Mouse (Mus musculus) limb, embryonic 15.5 days (tissue): ENCODE measurements at regions not wholly inside any gene's neighbourhood (a gene's known extent, or its start where the extent isn't known, plus 50 kb on each side); places are given as distances from the start of the nearest gene placed in this dataset.

Experiments
- ATAC-seq: fragments of 200-750 bp; cut with Nextera tagmentation; 2 replicates; pipeline ENCODE4 v1.8.0; 2017; ENCODE audit warnings: low read depth, moderate TSS enrichment; ENCODE audit not compliant: insufficient number of reproducible peaks, low FRiP score, low TSS enrichment
- H3K27ac ChIP-seq: fragments of 300-500 bp; sonication (generic); 2 replicates; pipeline ENCODE4 v1.5.1; 2015; ENCODE audit warnings: moderate library complexity, mild to moderate bottlenecking, inconsistent platforms
- H3K27me3 ChIP-seq: fragments of 300-500 bp; sonication (generic); 2 replicates; pipeline ENCODE4 v1.6.1; 2015; ENCODE audit warnings: inconsistent platforms
- H3K36me3 ChIP-seq: fragments of 300-500 bp; sonication (generic); 2 replicates; pipeline ENCODE4 v1.6.1; 2015; ENCODE audit warnings: inconsistent platforms
- H3K4me1 ChIP-seq: fragments of 300-500 bp; sonication (generic); 2 replicates; pipeline ENCODE4 v1.6.1; 2015; ENCODE audit warnings: inconsistent platforms
- H3K4me2 ChIP-seq: fragments of 300-500 bp; sonication (generic); 2 replicates; pipeline ENCODE4 v1.6.1; 2015; ENCODE audit warnings: mild to moderate bottlenecking, inconsistent platforms
- H3K4me3 ChIP-seq: fragments of 300-500 bp; sonication (generic); 2 replicates; pipeline ENCODE4 v1.5.1; 2015; ENCODE audit warnings: mild to moderate bottlenecking, inconsistent platforms
- H3K9ac ChIP-seq: fragments of 300-500 bp; sonication (generic); 2 replicates; pipeline ENCODE4 v1.6.1; 2015; ENCODE audit warnings: inconsistent platforms
- H3K9me3 ChIP-seq: fragments of 300-500 bp; sonication (generic); 2 replicates; pipeline ENCODE4 v1.6.1; 2016; ENCODE audit warnings: inconsistent platforms
- WGBS: fragments of 180-500 bp; shearing (Covaris S2); methylation state at CpG from one replicate; pipeline ENCODE4 v1.1.7; 2015; 5-methylcytosine and 5-hydroxymethylcytosine counted together

DNA sequence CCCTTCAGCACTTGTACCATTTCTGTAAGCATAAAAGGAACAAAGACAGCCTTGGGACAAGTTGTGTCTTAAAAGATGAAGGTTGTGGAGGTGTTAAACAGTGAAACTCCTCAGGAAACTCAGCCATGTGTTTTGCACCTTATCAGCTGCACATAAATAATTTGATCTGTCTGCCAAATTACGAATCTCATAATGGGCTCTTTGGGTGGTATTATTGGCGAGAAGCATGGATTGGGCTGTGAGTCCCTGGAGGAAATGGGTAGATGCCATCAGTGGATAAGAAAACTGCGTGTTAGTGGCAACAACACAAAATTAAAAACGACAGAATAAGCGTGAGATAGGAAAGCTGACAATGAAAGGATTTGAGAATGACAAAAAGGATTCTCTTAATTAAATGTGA is 165.4 kb upstream of the Clec14a start:
- Histone ChIP-seq H3K4me2 (no peak overlapping the region), H3K27me3 (no peaks in the 10 kb centered on the region), H3K9me3 (no peaks in the 10 kb centered on the region), H3K36me3 (no peaks in the 10 kb centered on the region), H3K4me1 (no peaks in the 10 kb centered on the region), H3K27ac (no peak overlapping the region), H3K9ac (no peak overlapping the region), H3K4me3 (no peak overlapping the region)
- ATAC-seq: no peak
- whole genome bisulfite sequencing: 64% methylated on average over 5 of the region's 5 CpGs

DNA sequence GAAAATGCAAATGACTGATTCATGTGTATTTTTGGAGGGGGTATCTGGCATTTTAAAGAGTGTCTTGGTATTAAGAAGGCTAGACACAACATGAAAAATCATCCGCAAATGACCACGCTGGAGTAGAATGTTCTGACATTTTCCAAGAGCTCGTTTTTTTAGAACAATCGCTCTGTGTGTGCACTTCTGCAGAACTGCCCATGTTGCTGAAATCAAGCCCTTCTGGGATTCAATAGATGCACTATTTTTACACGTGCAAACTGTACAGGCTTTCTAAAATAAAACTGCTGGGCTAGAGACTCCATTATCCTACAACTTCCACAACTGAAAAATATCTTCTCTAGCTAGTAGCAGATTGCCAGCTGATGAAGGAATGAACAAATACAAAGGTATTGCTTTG is 160.8 kb upstream of the Clec14a start:
- H3K4me3 ChIP-seq: no peak overlapping the region
- H3K36me3 ChIP-seq: no peaks in the 10 kb centered on the region
- WGBS: 47% methylated on average over 5 of the region's 5 CpGs
- H3K27ac ChIP-seq: peak overlapping the region; percentile 7; the same call in 1 of the 2 replicates
- H3K27me3 ChIP-seq: no peaks in the 10 kb centered on the region
- no peaks in the 10 kb centered on the region for H3K9me3 ChIP-seq
- H3K9ac ChIP-seq: no peak overlapping the region
- peaks cover 5% of the 10 kb centered on the region for H3K4me1 ChIP-seq
- no peak overlapping the region for H3K4me2 ChIP-seq
- ATAC-seq: no peak

DNA sequence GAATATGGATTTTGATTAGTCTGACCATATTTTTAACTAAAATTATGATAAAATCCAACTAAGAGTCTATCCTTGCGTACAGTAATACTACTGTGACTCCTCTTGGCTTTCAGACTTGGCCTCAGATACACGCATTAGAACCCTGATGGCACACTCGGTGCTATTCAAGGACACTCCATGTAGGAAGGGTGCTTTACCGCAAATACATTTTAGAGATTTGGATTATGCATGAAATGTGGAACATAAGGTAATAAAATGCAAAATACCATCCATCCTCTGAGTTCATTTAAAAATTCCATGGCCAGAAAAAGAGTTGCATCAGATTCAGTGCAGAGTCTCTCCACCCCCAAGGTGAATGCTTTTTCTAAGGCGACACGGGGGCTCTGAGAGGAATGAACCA is 157.7 kb upstream of the Clec14a start:
- no peak for ATAC-seq
- H3K9ac ChIP-seq: no peak overlapping the region
- H3K4me2 ChIP-seq: no peak overlapping the region
- H3K27me3 ChIP-seq: no peaks in the 10 kb centered on the region
- H3K4me1 ChIP-seq: peaks cover 5% of the 10 kb centered on the region
- 75% methylated on average over 6 of the region's 6 CpGs for WGBS
- no peak overlapping the region for H3K27ac ChIP-seq
- no peaks in the 10 kb centered on the region for H3K36me3 ChIP-seq
- no peaks in the 10 kb centered on the region for H3K9me3 ChIP-seq
- no peak overlapping the region for H3K4me3 ChIP-seq

DNA sequence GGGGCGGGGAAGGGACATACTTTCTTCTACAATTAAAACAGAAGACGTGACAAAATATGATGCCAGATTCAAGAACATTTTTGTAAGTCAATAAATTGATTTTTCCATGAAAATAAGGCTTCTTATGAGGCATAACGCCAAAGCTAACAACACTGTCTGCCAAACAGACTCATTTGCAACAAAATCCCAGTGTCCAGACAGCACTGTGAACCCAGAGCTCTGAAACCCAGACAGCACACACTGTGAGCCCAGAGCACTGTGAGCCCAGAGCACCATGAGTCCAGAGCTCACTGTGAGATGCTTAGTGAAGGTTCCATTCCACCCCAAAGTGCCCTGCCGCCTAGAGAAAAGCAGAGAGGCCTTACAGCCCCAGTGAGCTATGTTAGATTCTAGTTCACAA is 156.9 kb upstream of the Clec14a start:
- Histone ChIP-seq H3K9ac (no peak overlapping the region), H3K27ac (peak overlapping the region; percentile 55; the same call in 1 of the 2 replicates), H3K4me3 (no peak overlapping the region), H3K4me2 (no peak overlapping the region), H3K9me3 (no peaks in the 10 kb centered on the region), H3K27me3 (no peaks in the 10 kb centered on the region), H3K4me1 (peaks cover 5% of the 10 kb centered on the region), H3K36me3 (no peaks in the 10 kb centered on the region)
- peak; percentile 72; the same call in 1 of the 2 replicates for ATAC-seq
- 51% methylated on average over 4 of the region's 4 CpGs for WGBS

DNA sequence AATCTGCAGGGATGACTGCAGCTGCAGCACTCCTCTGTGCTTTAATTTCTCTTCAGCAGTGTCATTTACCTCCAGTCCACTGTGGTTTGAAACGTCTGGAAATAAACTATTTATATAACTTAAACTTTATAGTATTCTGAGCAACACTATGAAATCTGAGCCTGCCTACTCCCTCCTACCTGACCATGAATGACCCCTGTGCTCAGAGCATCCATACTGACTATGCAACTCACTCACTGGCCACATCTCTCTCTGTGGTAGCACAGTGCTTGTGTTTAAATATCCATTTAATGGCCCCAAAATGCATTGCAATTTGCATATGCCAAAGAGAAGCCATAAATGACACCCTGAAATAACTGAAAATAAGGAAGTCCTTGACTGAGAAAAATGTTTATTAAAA is 154.5 kb upstream of the Clec14a start:
- WGBS: 8% methylated on average over 1 of the region's 1 CpGs
- Histone ChIP-seq H3K9ac (no peak overlapping the region), H3K36me3 (no peaks in the 10 kb centered on the region), H3K4me2 (no peak overlapping the region), H3K9me3 (no peaks in the 10 kb centered on the region), H3K4me1 (peaks cover 5% of the 10 kb centered on the region), H3K27ac (no peak overlapping the region), H3K4me3 (no peak overlapping the region), H3K27me3 (no peaks in the 10 kb centered on the region)
- no peak for ATAC-seq

DNA sequence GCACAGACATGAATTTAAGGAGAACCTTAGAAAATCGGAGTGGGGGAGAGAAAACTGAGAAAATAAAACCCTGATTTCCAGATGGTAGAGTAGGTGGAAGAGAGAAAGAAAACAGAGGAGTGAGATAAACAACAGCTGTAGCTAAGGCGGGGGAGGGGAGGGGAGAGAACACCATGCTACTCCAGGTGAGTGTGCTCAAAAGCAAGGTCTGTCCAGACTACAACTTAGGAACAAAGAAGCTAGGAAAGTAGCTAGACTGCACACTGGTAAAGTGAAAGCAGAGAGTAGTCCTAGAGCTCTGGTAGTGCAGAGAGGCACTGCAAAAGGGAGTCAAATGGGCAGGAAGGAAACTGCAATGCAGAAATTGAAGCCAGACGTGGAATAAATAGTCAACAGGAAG is 132.8 kb upstream of the Clec14a start:
- no peaks in the 10 kb centered on the region for H3K4me1 ChIP-seq
- no peak for ATAC-seq
- H3K9me3 ChIP-seq: no peaks in the 10 kb centered on the region
- H3K4me2 ChIP-seq: no peak overlapping the region
- no peaks in the 10 kb centered on the region for H3K36me3 ChIP-seq
- no peak overlapping the region for H3K4me3 ChIP-seq
- 36% methylated on average over 3 of the region's 3 CpGs for WGBS
- no peaks in the 10 kb centered on the region for H3K27me3 ChIP-seq
- H3K27ac ChIP-seq: no peak overlapping the region
- no peak overlapping the region for H3K9ac ChIP-seq

DNA sequence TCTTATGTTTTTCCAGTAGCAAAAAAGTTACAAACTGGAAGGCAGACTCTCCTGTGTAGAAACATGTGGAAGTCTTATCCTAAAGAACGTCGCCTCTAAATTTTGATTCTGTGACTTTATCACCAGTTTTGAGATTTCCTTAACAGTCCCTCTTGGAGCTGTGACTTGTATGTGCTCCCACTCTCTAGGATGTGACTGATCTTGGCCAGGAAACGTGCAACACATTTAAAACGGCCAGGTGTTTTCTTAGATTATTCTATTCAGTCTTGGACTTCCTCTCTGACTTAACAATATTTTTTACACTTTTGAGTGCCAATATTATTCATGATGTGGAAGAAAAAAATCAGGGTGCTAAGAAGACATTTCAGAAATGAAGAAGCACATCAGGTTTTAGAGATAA is 91.2 kb upstream of the Clec14a start:
- Histone ChIP-seq H3K27me3 (no peaks in the 10 kb centered on the region), H3K27ac (no peak overlapping the region), H3K9me3 (no peaks in the 10 kb centered on the region), H3K4me2 (no peak overlapping the region), H3K36me3 (no peaks in the 10 kb centered on the region), H3K4me1 (no peaks in the 10 kb centered on the region), H3K9ac (no peak overlapping the region), H3K4me3 (no peak overlapping the region)
- WGBS: 68% methylated on average over 4 of the region's 4 CpGs
- no peak for ATAC-seq

DNA sequence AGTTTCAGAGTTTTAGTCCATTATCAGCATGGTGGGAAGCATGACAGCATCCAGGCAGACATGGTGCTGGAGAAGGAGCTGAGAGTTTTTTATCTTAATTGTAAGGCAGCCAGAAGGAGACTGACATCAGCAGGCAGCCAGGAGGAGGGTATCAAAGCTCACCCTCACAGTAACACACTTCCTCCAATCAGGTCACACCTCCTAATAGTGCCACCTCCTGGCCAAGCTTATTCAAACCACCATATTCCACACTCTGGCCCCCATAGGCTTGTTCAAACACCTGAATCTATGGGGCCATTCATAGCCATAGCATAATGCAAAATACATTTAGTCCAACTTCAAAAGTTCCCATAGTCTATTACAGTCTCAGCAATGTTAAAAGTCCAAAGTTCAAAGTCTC is 65.1 kb upstream of the Clec14a start:
- H3K4me1 ChIP-seq: no peaks in the 10 kb centered on the region
- no peak overlapping the region for H3K4me2 ChIP-seq
- H3K9ac ChIP-seq: no peak overlapping the region
- no peak overlapping the region for H3K4me3 ChIP-seq
- no peaks in the 10 kb centered on the region for H3K9me3 ChIP-seq
- H3K27me3 ChIP-seq: no peaks in the 10 kb centered on the region
- ATAC-seq: no peak
- no peak overlapping the region for H3K27ac ChIP-seq
- H3K36me3 ChIP-seq: no peaks in the 10 kb centered on the region

DNA sequence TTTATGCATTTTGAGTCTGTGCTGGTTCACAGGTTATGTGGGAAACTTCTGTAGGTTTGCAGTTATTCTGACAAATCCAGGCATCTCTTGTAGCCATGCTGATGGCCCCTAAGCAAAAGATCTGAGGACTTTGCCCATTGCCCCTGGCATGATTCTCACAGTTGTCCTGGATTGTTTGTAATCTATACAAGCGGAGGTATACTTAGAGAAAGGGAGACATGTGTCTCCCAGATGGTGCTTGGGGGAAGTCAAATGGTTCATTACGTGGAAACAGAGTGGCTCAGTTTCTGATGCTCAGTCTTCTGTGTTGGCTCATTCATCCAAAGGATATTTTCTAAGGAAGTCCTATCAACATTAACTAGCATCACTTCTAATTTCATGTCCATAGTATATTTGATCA is 60.8 kb upstream of the Clec14a start:
- no peaks in the 10 kb centered on the region for H3K4me1 ChIP-seq
- no peak for ATAC-seq
- no peak overlapping the region for H3K27ac ChIP-seq
- no peaks in the 10 kb centered on the region for H3K36me3 ChIP-seq
- WGBS: 24% methylated on average over 2 of the region's 2 CpGs
- H3K27me3 ChIP-seq: no peaks in the 10 kb centered on the region
- H3K9me3 ChIP-seq: no peaks in the 10 kb centered on the region
- H3K9ac ChIP-seq: no peak overlapping the region
- H3K4me2 ChIP-seq: no peak overlapping the region
- H3K4me3 ChIP-seq: no peak overlapping the region

DNA sequence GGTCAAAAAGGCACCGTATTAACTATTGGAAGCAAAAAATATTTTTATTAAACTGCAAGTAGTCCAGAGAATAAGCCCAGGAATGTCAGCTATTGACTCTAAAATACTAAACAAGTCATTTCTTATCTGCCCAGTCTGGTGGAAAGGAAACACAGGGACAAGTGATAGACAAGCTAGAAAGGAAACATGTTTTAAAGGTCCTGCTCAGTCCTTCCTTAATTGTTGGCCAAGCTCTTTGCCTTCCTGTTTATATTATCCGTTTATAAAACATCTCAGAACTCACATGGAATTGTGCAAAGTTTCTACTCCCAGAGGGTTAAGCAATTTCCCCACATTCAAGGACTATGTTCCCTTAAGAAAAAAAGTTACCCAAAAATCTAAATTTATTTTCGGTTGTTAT is 54.9 kb upstream of the Clec14a start:
- Histone ChIP-seq H3K27ac (no peak overlapping the region), H3K4me1 (no peaks in the 10 kb centered on the region), H3K4me3 (no peak overlapping the region), H3K4me2 (no peak overlapping the region), H3K27me3 (no peaks in the 10 kb centered on the region), H3K36me3 (no peaks in the 10 kb centered on the region), H3K9me3 (no peaks in the 10 kb centered on the region), H3K9ac (no peak overlapping the region)
- ATAC-seq: no peak
- 77% methylated on average over 3 of the region's 3 CpGs for WGBS
